Mouse (Mus musculus) limb, embryonic 15.5 days (tissue): ENCODE data around the gene Prm2. TPM values are rescaled to one million over a fixed set of nuclear protein-coding genes. Genes with fewer than 3 reads are reported as not detected.

Source experiments
- ATAC-seq: fragments of 200-750 bp; cut with Nextera tagmentation; 2 replicates; pipeline ENCODE4 v1.8.0; 2017; ENCODE audit warnings: low read depth, moderate TSS enrichment; ENCODE audit not compliant: insufficient number of reproducible peaks, low FRiP score, low TSS enrichment
- H3K27ac ChIP-seq: fragments of 300-500 bp; sonication (generic); 2 replicates; pipeline ENCODE4 v1.5.1; 2015; ENCODE audit warnings: moderate library complexity, mild to moderate bottlenecking, inconsistent platforms
- H3K27me3 ChIP-seq: fragments of 300-500 bp; sonication (generic); 2 replicates; pipeline ENCODE4 v1.6.1; 2015; ENCODE audit warnings: inconsistent platforms
- H3K36me3 ChIP-seq: fragments of 300-500 bp; sonication (generic); 2 replicates; pipeline ENCODE4 v1.6.1; 2015; ENCODE audit warnings: inconsistent platforms
- H3K4me1 ChIP-seq: fragments of 300-500 bp; sonication (generic); 2 replicates; pipeline ENCODE4 v1.6.1; 2015; ENCODE audit warnings: inconsistent platforms
- H3K4me2 ChIP-seq: fragments of 300-500 bp; sonication (generic); 2 replicates; pipeline ENCODE4 v1.6.1; 2015; ENCODE audit warnings: mild to moderate bottlenecking, inconsistent platforms
- H3K4me3 ChIP-seq: fragments of 300-500 bp; sonication (generic); 2 replicates; pipeline ENCODE4 v1.5.1; 2015; ENCODE audit warnings: mild to moderate bottlenecking, inconsistent platforms
- H3K9ac ChIP-seq: fragments of 300-500 bp; sonication (generic); 2 replicates; pipeline ENCODE4 v1.6.1; 2015; ENCODE audit warnings: inconsistent platforms
- H3K9me3 ChIP-seq: fragments of 300-500 bp; sonication (generic); 2 replicates; pipeline ENCODE4 v1.6.1; 2016; ENCODE audit warnings: inconsistent platforms
- WGBS: fragments of 180-500 bp; shearing (Covaris S2); methylation state at CpG from one replicate; pipeline ENCODE4 v1.1.7; 2015; 5-methylcytosine and 5-hydroxymethylcytosine counted together
- polyA plus RNA-seq: library from polyadenylated mRNA; unstranded; fragments of >200 nt; fragmentation: Nextera tagmentation; extraction: Ambion mirVana; gene quantifications from 2 replicates; pipeline ENCODE4 v1.2.1, GENCODE M21; 2015

The Prm2 gene
- polyA plus RNA-seq, 1 experiment from 2014 or later = not detected

DNA sequence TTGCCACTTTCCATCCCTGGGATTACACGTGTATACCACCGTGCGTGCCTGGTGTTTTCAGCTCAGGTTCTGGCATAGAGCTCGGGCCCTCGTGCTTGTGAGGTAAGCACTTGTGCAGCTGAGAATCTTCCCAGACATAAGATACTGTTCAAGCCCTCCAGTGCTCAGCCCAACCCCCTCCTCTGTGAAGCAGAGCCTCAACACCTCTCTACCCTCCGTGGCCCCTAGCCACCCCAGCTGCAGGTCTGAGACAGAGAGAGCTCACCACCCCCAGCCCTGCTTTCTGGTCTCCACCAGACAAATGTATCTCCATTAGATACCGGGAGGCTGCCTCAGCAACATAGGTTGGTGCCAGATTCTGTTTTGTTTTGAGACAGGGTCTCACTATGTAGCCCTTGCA is 46.7 kb downstream of the Prm2 start:
- ATAC-seq = no peak
- WGBS = 51% methylated on average over 7 of the region's 7 CpGs
- Histone ChIP-seq H3K36me3 (no peaks in the 10 kb centered on the region), H3K4me2 (no peak overlapping the region), H3K9ac (no peak overlapping the region), H3K4me3 (no peak overlapping the region), H3K27ac (no peak overlapping the region), H3K9me3 (no peaks in the 10 kb centered on the region), H3K4me1 (peaks cover 26% of the 10 kb centered on the region), H3K27me3 (no peaks in the 10 kb centered on the region)

Other genes with a start within 250 kb of the Prm2 start
- 17.4 and 17.5 TPM in 2 replicates for gene Socs1, start 10.6 kb downstream of the Prm2 start, polyA plus RNA-seq
- gene Tnp2, start 7.5 kb downstream of the Prm2 start, polyA plus RNA-seq = not detected in 2 replicates
- gene Prm3, start 5.2 kb downstream of the Prm2 start, polyA plus RNA-seq = not detected in 2 replicates
- 0.50 TPM in 1 of 2 replicates, not detected in the other for gene Prm1, start 9.7 kb upstream of the Prm2 start, polyA plus RNA-seq
- gene Gm11172, start 16.8 kb upstream of the Prm2 start, polyA plus RNA-seq = not detected in 2 replicates
- 2.8 and 3.0 TPM in 2 replicates for gene Rmi2, start 38.9 kb upstream of the Prm2 start, polyA plus RNA-seq